Mouse (Mus musculus) frontal cortex, postnatal 36 days (tissue): ENCODE measurements at regions not wholly inside any gene's neighbourhood (a gene's known extent, or its start where the extent isn't known, plus 50 kb on each side); places are given as distances from the start of the nearest gene placed in this dataset.
A peak's percentile ranks its signal among the peaks of the same experiment; 100 is the strongest.

ENCODE experiments used
- DNase-seq, 2 experiments: peaks; one replicate each; pipeline ENCODE4 v3.0.0; 2022; ENCODE audit warnings: low spot score in 2 of 2

- DNase-seq, result no peak
Measured at GRCm38 (mm10) chr3:61064720-61065119, 62.1 kb downstream of the P2ry1 start.

- no peak for DNase-seq
Measured at GRCm38 (mm10) chr3:61067067-61067466, 64.5 kb downstream of the P2ry1 start.

- no peak for DNase-seq
Measured at GRCm38 (mm10) chr3:61068229-61068628, 65.6 kb downstream of the P2ry1 start.

- DNase-seq, result no peak
Measured at GRCm38 (mm10) chr3:61071041-61071440, 68.4 kb downstream of the P2ry1 start.

GRCm38 (mm10) chr3:61072330-61072729 lies 69.7 kb downstream of the P2ry1 start:
- DNase-seq, result no peak

DNA sequence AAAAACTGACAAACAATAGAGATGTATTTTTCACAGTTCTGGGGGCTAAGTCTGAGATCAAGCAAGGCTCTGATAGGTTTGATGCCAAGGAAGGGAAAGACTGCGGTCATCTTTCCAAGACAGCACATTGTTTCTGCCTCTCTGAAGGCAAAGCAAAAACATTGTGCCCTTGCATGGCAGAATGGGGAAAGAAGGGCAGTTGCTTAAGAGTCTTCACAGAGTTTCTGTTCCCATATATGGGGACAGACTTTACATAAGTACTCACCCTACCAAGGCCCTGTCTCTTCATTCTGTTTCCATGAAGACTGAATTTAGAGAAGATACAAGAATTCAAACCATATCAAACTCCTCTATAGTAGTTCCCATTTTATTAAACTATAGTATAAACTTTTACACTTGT lies 70.5 kb downstream of the P2ry1 start:
- no peak for DNase-seq

- no peak for DNase-seq
Measured at GRCm38 (mm10) chr3:61073806-61074205, 71.2 kb downstream of the P2ry1 start.

- DNase-seq, result no peak
Measured at GRCm38 (mm10) chr3:61075839-61076238, 73.2 kb downstream of the P2ry1 start.

- DNase-seq, result no peak
Measured at GRCm38 (mm10) chr3:61089931-61090330, 87.3 kb downstream of the P2ry1 start.

- DNase-seq, result no peak
Measured at GRCm38 (mm10) chr3:61092031-61092430, 89.4 kb downstream of the P2ry1 start.

DNA sequence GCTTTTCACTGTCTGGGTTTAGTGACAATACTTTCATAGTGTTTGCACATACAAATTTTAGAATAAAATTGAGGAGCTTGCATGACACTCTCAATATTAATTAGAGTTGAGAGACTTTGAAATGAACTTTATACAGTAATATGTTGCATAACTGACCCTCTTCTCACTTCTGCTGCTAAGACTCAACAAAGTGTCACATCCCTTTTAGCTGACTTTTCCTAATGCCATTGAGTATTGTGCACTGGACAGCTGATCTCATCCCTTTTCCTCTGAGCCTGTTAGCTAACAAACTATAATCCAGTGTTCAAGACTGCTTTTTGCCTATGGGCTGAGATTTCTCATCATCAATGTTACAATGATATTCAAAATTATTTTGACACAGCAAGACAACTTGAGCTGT lies 113.8 kb downstream of the P2ry1 start:
- DNase-seq, result no peak

DNA sequence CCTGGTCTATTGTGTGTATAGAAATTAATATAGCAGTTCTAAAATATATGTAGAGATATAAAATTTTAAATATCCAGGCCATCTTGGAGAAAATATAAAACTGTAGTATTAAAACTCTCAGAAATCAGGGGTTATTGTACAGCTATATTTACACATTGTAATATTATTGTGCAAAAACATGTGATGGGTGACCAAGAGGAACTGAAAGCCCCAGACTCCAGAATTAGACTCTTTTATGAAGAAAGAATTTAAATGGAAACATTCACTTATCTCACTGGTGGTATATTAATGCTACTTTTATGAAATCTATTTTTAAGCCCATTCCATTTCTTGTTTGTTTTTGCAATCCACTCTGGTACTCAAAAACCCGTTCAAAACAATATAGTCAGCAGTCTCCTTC lies 130.5 kb downstream of the P2ry1 start:
- DNase-seq, result no peak

- DNase-seq, result no peak
Measured at GRCm38 (mm10) chr3:61154087-61154486, 151.5 kb downstream of the P2ry1 start.

DNA sequence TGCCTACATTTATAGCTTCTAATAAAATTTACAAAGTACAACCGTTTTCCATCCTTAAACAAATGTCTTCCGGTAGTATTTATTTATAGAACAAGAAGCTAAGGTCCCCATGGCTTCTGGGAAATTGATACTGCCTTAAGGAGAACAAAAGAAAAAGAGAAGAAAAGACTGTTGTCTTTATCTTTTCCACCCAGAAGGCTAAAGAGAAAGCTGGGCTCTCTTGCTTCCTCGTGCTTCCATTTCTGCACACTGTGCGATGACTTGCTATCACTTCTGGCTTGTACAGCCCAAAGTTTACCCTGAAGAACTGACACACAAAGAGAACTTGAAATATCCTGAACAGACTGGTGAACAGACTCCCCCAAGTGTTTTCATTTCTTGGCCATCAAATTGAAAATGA lies 157.2 kb downstream of the P2ry1 start:
- no peak for DNase-seq

GRCm38 (mm10) chr3:61161384-61161783 lies 158.8 kb downstream of the P2ry1 start:
- DNase-seq, result no peak

DNA sequence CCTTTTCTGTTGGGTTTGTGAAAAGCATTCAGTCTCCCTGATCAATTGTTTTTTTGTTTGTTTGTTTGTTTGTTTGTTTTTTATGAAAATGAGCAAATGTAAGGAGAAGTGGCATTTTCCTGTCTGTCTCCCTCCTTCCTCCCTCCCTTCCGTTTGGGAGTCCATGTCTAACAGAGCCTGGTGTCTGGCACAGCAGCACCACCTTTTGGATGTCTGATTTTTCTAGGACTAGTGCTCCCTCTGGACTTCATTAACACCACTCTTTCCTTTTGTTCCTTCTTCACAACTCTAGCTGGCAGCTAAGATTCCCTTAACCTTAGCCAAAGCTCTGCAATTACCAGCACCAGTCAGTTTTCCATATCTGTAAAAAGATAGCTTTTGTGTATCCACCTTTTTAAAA lies 175.6 kb upstream of the Rap2b start:
- DNase-seq, result peak in 1 of 2 experiments; percentile 15

- no peak for DNase-seq
Measured at GRCm38 (mm10) chr3:61188662-61189061, 172.8 kb upstream of the Rap2b start.

DNA sequence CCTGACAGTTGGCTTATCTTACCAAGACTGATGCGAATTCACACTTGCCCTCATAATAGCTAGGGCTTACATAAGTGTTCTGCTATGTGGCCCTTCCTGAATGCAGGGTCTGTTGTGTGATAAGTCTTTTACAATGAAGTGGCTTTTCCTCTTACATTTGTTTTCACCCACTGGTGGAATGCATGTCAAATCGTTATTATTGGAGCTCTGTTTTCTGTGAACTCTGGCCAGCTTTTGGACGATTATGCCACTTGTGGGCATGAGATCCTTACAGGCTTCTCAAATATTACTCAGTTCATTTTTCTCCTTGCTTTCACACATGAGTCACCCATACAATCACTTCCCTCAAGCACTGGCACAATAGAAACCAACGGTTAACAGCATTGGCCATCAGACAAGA lies 144.9 kb upstream of the Rap2b start:
- DNase-seq, result no peak

DNA sequence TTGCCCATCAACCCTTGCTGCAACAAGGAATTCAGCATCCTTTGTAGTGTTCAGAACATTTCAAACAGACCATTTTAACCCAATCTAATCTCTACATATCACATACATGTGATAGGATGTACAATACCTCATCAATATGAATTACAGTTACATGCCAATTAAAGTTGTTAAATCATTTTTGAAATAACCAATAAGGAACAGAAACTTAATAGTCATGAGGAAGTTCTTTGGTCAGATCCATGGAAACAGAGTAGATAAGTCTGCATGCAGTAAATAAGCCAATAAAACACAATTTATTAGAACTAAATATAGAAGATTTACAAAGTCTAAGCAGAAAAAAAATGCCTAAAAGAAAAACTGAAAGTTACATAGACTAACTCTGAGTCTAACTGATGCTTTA lies 136.9 kb upstream of the Rap2b start:
- DNase-seq, result no peak

DNA sequence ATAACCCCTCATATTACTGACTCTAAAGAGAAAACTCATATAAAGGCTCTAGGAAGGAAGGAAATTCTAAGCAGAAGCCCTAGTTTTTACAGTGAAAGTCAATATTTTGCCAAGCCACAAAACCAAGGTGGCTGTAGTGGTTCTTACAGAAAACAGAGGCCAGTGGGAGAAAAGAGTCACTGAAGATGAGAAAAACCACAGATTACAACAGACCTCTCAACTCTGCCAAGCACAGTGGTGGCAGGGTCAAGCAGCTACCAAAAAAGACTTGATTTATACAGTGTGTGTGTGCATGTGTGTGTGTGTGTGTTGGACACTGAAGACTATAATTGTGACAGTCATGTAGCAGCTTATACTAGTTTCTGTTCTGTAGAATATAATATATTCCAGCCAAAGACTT lies 136.4 kb upstream of the Rap2b start:
- no peak for DNase-seq

GRCm38 (mm10) chr3:61241380-61241779 lies 120.1 kb upstream of the Rap2b start:
- DNase-seq, result no peak

DNA sequence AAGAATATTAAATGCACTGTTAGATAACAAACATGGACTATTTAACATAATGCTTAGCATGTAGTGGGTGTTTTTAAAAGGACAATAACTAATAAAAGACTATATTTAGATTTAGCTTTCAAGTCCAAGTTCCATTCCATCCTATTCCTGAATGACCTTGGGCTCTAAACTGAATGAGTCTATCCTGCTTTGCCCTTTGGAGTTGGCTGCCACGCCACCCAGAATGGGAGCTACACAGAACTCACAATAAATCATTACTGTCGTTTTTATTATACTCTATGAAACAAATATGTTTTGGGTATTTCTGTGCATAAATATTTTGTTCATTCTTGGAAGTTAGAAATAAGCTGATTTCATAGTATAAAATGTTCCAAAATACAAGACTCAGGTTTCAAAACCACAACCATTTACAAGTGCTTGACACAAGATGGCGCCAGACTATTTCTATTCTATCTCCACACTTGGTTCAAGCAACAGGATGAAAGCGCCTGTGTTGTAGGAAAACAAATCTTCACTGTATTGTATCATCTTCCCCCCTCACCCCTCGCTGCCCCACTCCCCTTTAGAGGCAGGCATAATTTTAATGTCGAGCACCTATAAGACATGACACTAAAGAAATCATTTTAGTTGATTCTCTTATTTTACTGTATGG lies 117.4 kb upstream of the Rap2b start:
- DNase-seq, result peak; percentile 43 to 66

DNA sequence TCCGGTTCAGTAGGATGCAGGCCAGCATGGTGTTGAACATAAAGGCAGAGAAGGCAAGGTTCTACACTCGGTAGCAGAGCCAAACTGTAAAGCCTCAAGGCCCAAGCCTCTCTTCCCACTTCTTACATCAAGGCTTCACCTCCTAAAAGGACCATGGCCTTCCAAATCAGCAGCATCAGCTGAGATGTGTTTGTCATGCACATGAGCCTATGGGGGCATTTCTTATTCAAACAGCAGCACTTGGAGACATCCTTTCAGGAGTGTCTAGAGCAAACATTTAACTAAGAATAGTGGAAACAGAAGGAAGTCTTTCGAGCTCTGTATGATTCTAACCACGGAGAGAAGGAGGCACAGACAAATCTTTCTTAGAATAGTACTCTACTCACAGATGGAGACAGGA lies 115.0 kb upstream of the Rap2b start:
- DNase-seq, result no peak

- DNase-seq, result no peak
Measured at GRCm38 (mm10) chr3:61247344-61247743, 114.1 kb upstream of the Rap2b start.
